Mouse (Mus musculus): ENCODE measurements around the gene Rtca.

DNA sequence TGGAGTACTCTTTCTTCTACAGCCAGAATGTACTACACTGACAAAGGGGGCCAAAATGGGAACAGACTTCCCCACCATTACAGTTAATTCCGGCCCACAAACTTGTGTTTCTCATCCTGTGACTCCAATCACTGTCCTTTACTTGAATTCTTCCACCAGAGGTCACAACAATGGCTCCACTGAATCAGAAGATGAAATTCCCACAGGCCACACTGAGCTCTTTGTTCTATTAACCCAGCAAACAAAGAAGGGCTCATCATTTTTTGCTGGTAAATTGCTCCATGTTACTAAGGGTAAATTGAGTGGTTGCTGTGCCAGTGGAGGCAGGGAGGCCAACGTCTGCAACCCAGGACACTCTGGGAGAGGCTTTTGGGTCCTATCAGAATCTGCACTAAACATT, 27.9 kb downstream of the Rtca start:
- TF ChIP-seq CTCF (IDR thresholded peaks at IDR 0.05; ENCODE audit: control insufficient read depth, insufficient read depth, insufficient read length), result no peak
- no peak for TF ChIP-seq MYOG (IDR thresholded peaks at IDR 0.05; ENCODE audit: control insufficient read depth, extremely low read depth, insufficient read length)
- TF ChIP-seq USF1 (IDR thresholded peaks at IDR 0.05; ENCODE audit: low read depth), result no peak
- TF ChIP-seq MAX (IDR thresholded peaks at IDR 0.05), result no peak
- no peak for TF ChIP-seq CEBPB (IDR thresholded peaks at IDR 0.05; ENCODE audit: low read depth)
- TF ChIP-seq MYOD1 (IDR thresholded peaks at IDR 0.05; ENCODE audit: control insufficient read depth, insufficient read length, low read depth), result no peak

Data from C2C12 (cell line).